Mouse (Mus musculus): ENCODE data around the gene Apba1. TPM values are rescaled to one million over a fixed set of nuclear protein-coding genes. Genes with fewer than 3 reads are reported as not detected.

Gene Apba1
- total RNA-seq, 1 experiment from 2014 or later = 5.5 TPM

GRCm38 (mm10) chr19:23860151-23860820, 101.6 kb downstream of the Apba1 start:
- ATAC-seq (replicated peaks; ENCODE audit: insufficient number of reproducible peaks, low FRiP score, low TSS enrichment, poor library complexity, severe bottlenecking) = no peak

- no peak for ATAC-seq (replicated peaks; ENCODE audit: insufficient number of reproducible peaks, low FRiP score, low TSS enrichment, poor library complexity, severe bottlenecking)
Observed at GRCm38 (mm10) chr19:23862736-23863135, 104.0 kb downstream of the Apba1 start.

- no peak for ATAC-seq (replicated peaks; ENCODE audit: insufficient number of reproducible peaks, low FRiP score, low TSS enrichment, poor library complexity, severe bottlenecking)
Observed at GRCm38 (mm10) chr19:23863959-23864358, 105.3 kb downstream of the Apba1 start.

DNA sequence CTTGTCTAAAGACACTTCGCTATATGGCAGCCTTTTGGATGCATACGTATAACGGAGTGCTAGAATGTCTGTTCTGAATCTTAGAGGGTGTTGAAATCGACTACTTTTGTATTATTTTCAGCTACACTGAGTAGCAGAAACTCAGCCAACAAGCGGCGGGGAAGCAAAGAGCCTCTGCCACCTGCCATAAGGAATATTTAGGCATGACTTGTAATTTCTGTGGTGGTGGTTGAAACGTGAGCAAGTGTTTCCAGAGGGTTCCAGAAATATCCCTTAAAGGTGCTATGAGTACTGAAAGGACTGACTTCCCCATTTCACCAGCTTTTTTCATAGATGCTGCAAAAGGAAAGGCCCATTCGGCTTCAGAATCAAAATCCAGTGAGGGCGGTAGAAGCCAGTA, 107.4 kb downstream of the Apba1 start:
- no peak for ATAC-seq (replicated peaks; ENCODE audit: insufficient number of reproducible peaks, low FRiP score, low TSS enrichment, poor library complexity, severe bottlenecking)

DNA sequence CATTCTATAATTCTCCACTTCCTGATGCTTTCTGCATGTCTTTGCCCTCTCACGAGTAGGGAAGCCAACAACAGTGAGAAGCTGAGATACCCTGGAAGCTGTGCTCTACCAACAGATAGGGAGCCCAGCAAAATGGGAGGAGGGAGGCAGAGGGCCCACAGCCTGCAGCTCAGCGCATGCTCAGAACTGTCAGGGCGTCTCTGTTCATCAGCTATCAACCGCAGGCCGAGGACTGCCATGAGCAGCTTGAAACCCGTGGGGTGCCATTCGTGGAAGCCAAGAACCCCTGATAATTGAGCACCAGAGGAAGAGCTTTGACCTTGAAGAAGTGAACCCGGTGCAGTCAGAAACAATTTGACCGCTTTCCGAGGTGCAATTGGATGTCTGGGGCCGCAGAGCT, 108.4 kb downstream of the Apba1 start:
- no peak for ATAC-seq (replicated peaks; ENCODE audit: insufficient number of reproducible peaks, low FRiP score, low TSS enrichment, poor library complexity, severe bottlenecking)

GRCm38 (mm10) chr19:23867589-23867988, 108.9 kb downstream of the Apba1 start:
- ATAC-seq (replicated peaks; ENCODE audit: insufficient number of reproducible peaks, low FRiP score, low TSS enrichment, poor library complexity, severe bottlenecking) = no peak

DNA sequence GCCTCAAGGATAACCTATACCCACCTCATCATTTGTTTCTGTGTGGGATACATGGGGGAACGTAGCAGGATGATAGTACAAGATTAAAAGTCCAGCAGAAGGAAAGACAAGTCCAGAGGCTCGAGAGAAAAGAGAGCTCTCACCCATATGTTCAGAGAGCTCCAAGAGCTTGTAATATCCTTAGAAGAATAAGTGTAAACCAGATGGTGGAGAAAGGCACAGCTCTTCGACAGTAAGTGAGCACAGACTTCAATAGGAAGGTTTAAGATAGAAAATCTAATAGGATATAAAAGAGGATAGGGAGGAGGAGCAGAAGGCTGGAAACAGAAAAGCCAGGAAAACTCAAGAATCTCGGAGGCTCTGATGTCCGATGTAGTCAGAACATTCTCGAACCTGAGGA, 115.8 kb downstream of the Apba1 start:
- no peak for ATAC-seq (replicated peaks; ENCODE audit: insufficient number of reproducible peaks, low FRiP score, low TSS enrichment, poor library complexity, severe bottlenecking)

DNA sequence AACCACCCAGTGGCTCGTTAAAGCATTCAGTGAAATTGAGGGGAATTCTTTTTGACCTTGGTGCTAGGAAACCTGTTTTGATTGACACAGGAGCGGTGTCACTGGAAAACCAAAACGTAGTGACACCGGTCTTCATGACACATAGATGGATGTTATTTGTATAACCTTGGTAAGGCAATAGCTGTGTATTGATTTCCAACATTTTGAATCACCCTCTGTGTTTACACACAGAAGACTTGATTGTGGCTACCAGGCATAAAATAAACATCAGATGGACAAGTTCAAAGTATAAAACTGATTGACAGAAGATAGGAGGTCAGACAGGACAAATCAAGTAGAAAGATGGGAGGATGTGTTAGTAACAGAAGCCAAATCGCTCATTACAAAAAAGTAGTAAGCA, 117.1 kb downstream of the Apba1 start:
- ATAC-seq (replicated peaks; ENCODE audit: insufficient number of reproducible peaks, low FRiP score, low TSS enrichment, poor library complexity, severe bottlenecking) = no peak

DNA sequence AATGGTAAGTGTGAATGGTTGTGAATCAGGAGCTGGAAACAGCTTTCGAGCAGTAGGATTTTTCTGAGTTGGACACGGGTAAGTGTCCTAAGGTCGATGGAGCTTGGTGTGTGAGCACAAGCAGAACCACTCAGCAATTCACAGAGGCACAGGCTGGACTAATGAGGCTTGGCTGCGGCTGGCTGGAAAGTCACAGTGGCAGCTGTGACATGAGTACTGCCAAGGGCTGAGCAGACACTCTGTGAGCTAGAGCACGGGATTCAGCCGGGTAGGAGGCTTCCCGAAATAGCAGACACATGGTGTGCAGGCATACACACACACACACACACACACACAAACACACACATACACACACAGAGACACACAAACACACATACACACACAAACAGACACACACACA, 121.2 kb downstream of the Apba1 start:
- ATAC-seq (replicated peaks; ENCODE audit: insufficient number of reproducible peaks, low FRiP score, low TSS enrichment, poor library complexity, severe bottlenecking) = no peak

GRCm38 (mm10) chr19:23886169-23886568, 127.5 kb downstream of the Apba1 start:
- ATAC-seq (replicated peaks; ENCODE audit: insufficient number of reproducible peaks, low FRiP score, low TSS enrichment, poor library complexity, severe bottlenecking) = no peak

GRCm38 (mm10) chr19:23891421-23891820, 132.7 kb downstream of the Apba1 start:
- no peak for ATAC-seq (replicated peaks; ENCODE audit: insufficient number of reproducible peaks, low FRiP score, low TSS enrichment, poor library complexity, severe bottlenecking)

- no peak for ATAC-seq (replicated peaks; ENCODE audit: insufficient number of reproducible peaks, low FRiP score, low TSS enrichment, poor library complexity, severe bottlenecking)
Observed at GRCm38 (mm10) chr19:23892633-23893032, 133.9 kb downstream of the Apba1 start.

DNA sequence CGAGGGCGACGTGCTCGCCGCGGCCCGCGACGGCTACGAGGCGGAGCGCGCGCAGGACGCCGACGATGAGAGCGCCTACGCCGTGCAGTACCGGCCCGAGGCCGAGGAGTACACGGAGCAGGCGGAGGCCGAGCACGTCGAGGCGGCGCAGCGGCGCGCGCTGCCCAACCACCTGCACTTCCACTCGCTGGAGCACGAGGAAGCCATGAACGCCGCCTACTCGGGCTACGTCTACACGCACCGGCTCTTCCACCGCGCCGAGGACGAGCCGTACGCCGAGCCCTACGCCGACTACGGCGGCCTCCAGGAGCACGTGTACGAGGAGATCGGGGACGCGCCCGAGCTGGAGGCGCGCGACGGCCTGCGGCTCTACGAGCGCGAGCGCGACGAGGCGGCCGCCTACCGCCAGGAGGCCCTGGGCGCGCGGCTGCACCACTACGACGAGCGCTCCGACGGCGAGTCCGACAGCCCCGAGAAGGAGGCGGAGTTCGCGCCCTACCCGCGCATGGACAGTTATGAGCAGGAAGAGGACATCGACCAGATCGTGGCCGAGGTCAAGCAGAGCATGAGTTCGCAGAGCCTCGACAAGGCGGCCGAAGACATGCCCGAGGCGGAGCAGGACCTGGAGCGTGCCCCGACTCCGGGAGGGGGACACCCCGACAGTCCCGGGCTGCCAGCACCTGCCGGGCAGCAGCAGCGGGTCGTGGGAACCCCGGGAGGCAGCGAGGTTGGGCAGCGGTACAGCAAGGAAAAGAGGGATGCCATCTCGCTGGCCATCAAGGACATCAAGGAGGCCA, 134.6 kb downstream of the Apba1 start:
- ATAC-seq (replicated peaks; ENCODE audit: insufficient number of reproducible peaks, low FRiP score, low TSS enrichment, poor library complexity, severe bottlenecking) = no peak

- ATAC-seq (replicated peaks; ENCODE audit: insufficient number of reproducible peaks, low FRiP score, low TSS enrichment, poor library complexity, severe bottlenecking) = no peak
Observed at GRCm38 (mm10) chr19:23893946-23894345, 135.3 kb downstream of the Apba1 start.

DNA sequence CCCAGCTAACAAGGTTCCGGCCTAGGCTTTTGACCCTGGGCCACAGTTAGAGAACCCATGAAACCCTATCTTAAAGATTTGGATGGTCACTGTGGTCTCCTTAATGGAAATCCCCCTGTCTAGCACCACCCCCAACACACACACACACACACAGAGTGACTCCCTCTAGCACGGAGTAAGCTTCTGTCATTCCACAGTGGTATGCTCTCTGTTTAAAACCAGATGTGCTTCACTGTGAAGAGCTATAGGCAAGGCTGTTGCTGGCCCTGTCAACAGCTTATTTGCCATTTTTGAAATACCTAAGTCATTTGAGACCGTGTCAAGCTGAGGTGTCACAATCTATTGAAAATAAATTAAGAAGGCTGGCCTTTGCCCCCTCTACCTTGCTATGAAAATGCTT, 136.1 kb downstream of the Apba1 start:
- ATAC-seq (replicated peaks; ENCODE audit: insufficient number of reproducible peaks, low FRiP score, low TSS enrichment, poor library complexity, severe bottlenecking) = no peak

GRCm38 (mm10) chr19:23896915-23897314, 138.2 kb downstream of the Apba1 start:
- no peak for ATAC-seq (replicated peaks; ENCODE audit: insufficient number of reproducible peaks, low FRiP score, low TSS enrichment, poor library complexity, severe bottlenecking)

DNA sequence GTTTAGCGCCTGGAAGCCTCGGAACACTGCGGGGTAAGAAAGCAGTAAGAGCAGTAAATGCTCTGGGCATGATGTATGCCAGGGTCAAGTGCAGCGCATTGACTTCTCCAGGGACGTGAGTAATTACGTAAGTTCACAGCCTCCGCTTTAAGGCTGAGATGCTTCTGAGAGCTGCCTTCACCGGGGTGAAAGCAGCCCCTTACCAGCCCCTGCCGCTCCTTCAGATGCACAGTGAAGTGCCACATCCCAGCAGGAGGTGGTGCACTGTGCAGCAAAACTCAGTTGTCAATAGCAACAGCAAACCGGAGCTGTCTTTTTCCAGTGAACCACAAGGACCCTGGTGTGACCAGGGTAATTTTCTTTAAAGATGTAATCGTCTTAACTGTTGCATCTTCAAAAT, 139.8 kb downstream of the Apba1 start:
- ATAC-seq (replicated peaks; ENCODE audit: insufficient number of reproducible peaks, low FRiP score, low TSS enrichment, poor library complexity, severe bottlenecking) = no peak

GRCm38 (mm10) chr19:23901177-23901576, 142.5 kb downstream of the Apba1 start:
- ATAC-seq (replicated peaks; ENCODE audit: insufficient number of reproducible peaks, low FRiP score, low TSS enrichment, poor library complexity, severe bottlenecking) = no peak

GRCm38 (mm10) chr19:23901768-23902167, 143.1 kb downstream of the Apba1 start:
- ATAC-seq (replicated peaks; ENCODE audit: insufficient number of reproducible peaks, low FRiP score, low TSS enrichment, poor library complexity, severe bottlenecking) = no peak

GRCm38 (mm10) chr19:23903066-23903465, 144.4 kb downstream of the Apba1 start:
- ATAC-seq (replicated peaks; ENCODE audit: insufficient number of reproducible peaks, low FRiP score, low TSS enrichment, poor library complexity, severe bottlenecking) = no peak
